Mouse (Mus musculus): ENCODE measurements around the gene Espn. TPM values are rescaled to one million over a fixed set of nuclear protein-coding genes. Genes with fewer than 3 reads are reported as not detected.

Espn gene
- polyA plus RNA-seq, 1 experiment from 2014 or later = not detected

DNA sequence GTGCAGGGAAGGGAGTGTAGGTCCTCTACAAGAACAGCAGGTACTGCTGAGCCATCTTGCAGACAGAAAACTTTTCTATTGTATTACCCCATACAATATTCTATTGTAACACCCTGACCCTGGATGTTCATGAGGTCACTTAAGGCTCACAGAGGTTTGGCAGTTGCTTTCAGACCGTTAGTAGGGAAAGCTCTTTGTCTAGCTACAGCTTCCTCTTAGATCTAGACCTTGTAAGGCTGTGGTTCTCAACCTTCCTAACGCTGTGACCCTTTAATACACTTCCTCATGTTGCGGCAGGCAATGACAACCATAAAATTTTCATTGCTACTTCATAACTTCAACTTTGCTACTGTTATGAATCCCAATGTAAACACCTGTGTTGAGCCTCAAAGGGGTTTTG lies 24.5 kb upstream of the Espn start:
- Histone ChIP-seq H3K9me3 (replicated peaks; ENCODE audit: control insufficient read depth, low read length) (no peaks in the 10 kb centered on the region), H3K27ac (ENCODE audit: low read depth, low read length) (no peak overlapping the region), H3K9ac (ENCODE audit: low read length) (no peak overlapping the region), H3K27me3 (replicated peaks; ENCODE audit: control insufficient read depth, insufficient read depth, low read length) (peaks cover 5% of the 10 kb centered on the region; the same call in 1 of the 2 replicates), H3K4me1 (ENCODE audit: control insufficient read depth, insufficient read depth, low read length) (peaks cover 6% of the 10 kb centered on the region), H3K4me3 (ENCODE audit: low read depth, low read length) (no peak overlapping the region), H3K4me2 (ENCODE audit: low read length) (no peak overlapping the region), H3K36me3 (ENCODE audit: control insufficient read depth, insufficient read depth, low read length) (0 out of 2 replicates have a peak, but pooled peaks cover 3% of the 10 kb centered on the region)
- 71% methylated on average over 3 of the region's 3 CpGs for WGBS
- ATAC-seq = no peak
- no peak for DNase-seq (ENCODE audit: low spot score)

DNA sequence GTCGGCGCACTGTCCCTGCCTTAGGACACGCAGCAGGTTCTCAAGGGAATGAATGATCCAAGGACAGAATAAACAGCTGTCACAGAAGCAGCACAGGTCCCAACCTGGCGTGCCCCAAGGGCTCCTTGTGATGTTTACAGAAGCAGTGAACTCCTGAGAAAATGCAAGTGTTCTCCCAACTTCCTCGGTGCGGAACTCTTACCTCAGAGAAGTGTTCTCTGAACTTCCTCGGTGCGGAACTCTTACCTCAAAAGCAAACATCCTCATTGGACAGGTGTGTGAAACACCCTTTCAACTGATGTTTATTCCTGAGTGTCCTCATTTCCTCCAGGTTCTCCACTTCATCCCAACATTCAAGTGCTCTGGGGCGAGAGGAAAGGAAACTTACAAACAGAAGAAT lies 21.8 kb upstream of the Espn start:
- WGBS = 84% methylated on average over 9 of the region's 9 CpGs
- no peak overlapping the region for H3K4me2 ChIP-seq (ENCODE audit: low read length)
- no peak for DNase-seq (ENCODE audit: low spot score)
- H3K4me1 ChIP-seq (ENCODE audit: control insufficient read depth, insufficient read depth, low read length) = peaks cover 2% of the 10 kb centered on the region; the same call in 1 of the 2 replicates
- no peaks in the 10 kb centered on the region for H3K9me3 ChIP-seq (replicated peaks; ENCODE audit: control insufficient read depth, low read length)
- no peak overlapping the region for H3K27ac ChIP-seq (ENCODE audit: low read depth, low read length)
- H3K9ac ChIP-seq (ENCODE audit: low read length) = no peak overlapping the region
- no peak for ATAC-seq
- H3K27me3 ChIP-seq (replicated peaks; ENCODE audit: control insufficient read depth, insufficient read depth, low read length) = peaks cover 5% of the 10 kb centered on the region; the same call in 1 of the 2 replicates
- H3K36me3 ChIP-seq (ENCODE audit: control insufficient read depth, insufficient read depth, low read length) = no peaks in the 10 kb centered on the region
- H3K4me3 ChIP-seq (ENCODE audit: low read depth, low read length) = no peak overlapping the region

DNA sequence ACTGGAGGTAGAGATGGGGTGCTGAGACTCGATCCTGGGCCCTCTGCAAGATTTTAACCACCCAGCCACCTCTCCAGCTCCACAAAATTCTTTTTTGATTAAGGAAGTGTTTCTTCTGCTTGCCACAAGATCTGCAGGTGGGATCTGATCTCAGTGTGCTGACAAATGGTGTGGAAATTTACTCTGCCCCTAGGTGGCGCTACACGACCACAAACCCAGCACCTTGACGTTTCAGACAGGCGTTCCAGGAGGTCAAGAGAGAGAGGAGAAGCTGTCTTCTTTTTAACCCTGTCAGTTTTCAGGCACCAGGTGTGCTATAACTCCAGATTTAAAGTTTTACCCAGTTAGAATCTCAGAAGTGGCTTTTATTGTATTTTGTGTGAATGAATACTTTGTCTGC lies 20.9 kb upstream of the Espn start:
- Histone ChIP-seq H3K4me1 (ENCODE audit: control insufficient read depth, insufficient read depth, low read length) (0 out of 2 replicates have a peak, but pooled peaks cover 4% of the 10 kb centered on the region), H3K36me3 (ENCODE audit: control insufficient read depth, insufficient read depth, low read length) (no peaks in the 10 kb centered on the region), H3K27ac (ENCODE audit: low read depth, low read length) (no peak overlapping the region), H3K4me2 (ENCODE audit: low read length) (no peak overlapping the region), H3K4me3 (ENCODE audit: low read depth, low read length) (no peak overlapping the region), H3K27me3 (replicated peaks; ENCODE audit: control insufficient read depth, insufficient read depth, low read length) (peaks cover 2% of the 10 kb centered on the region; the same call in 1 of the 2 replicates), H3K9me3 (replicated peaks; ENCODE audit: control insufficient read depth, low read length) (no peaks in the 10 kb centered on the region), H3K9ac (ENCODE audit: low read length) (no peak overlapping the region)
- peak; percentile 80 for DNase-seq (ENCODE audit: low spot score)
- WGBS = 3% methylated on average over 5 of the region's 5 CpGs
- no peak for ATAC-seq

DNA sequence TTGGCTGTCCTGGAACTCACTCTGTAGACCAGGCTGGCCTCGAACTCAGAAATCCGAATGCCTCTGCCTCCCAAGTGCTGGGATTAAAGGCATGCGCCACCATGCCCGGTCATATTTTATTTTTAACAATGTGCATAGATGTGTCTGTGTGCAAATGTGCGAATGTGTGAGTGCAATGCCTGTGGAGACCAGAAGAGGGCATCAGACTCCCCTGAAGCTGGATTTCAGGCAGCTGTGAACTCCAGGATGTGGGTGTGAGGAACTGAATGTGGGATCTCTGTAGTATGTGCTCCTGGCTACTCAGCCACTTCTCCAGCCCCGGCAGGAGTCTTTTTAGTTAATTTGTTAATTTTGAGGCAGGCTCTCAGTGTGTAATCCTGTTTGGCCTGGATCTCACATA lies 19.4 kb upstream of the Espn start:
- ATAC-seq (no peak), DNase-seq (ENCODE audit: low spot score) (no peak)
- 86% methylated on average over 6 of the region's 6 CpGs for WGBS
- no peak overlapping the region for H3K4me3 ChIP-seq (ENCODE audit: low read depth, low read length)
- no peaks in the 10 kb centered on the region for H3K9me3 ChIP-seq (replicated peaks; ENCODE audit: control insufficient read depth, low read length)
- 0 out of 2 replicates have a peak, but pooled peaks cover 2% of the 10 kb centered on the region for H3K4me1 ChIP-seq (ENCODE audit: control insufficient read depth, insufficient read depth, low read length)
- no peak overlapping the region for H3K9ac ChIP-seq (ENCODE audit: low read length)
- no peak overlapping the region for H3K4me2 ChIP-seq (ENCODE audit: low read length)
- H3K27me3 ChIP-seq (replicated peaks; ENCODE audit: control insufficient read depth, insufficient read depth, low read length) = no peaks in the 10 kb centered on the region; the same call in 1 of the 2 replicates
- no peaks in the 10 kb centered on the region for H3K36me3 ChIP-seq (ENCODE audit: control insufficient read depth, insufficient read depth, low read length)
- no peak overlapping the region for H3K27ac ChIP-seq (ENCODE audit: low read depth, low read length)

DNA sequence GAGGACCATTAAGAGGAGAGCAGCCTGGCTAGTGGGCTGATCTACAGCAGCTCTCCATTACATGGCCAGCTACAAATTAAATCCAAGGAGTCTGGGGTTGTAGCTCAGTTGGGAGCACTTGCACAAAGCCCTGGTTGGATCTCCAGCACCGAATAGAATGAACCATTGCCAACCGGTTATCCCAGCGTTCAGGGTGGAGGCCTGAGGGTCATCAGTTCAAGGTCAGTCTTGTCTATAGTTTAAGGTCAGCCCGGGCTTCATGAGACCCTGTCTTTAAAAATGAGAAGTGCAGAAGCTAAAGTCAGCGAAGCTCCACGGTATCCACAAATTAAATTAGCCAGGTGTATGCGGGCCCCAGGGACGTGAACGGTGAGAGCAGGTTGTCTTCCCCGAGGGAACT lies 18.1 kb upstream of the Espn start:
- ATAC-seq (no peak), DNase-seq (ENCODE audit: low spot score) (no peak)
- Histone ChIP-seq H3K9ac (ENCODE audit: low read length) (no peak overlapping the region), H3K36me3 (ENCODE audit: control insufficient read depth, insufficient read depth, low read length) (no peaks in the 10 kb centered on the region), H3K4me1 (ENCODE audit: control insufficient read depth, insufficient read depth, low read length) (0 out of 2 replicates have a peak, but pooled peaks cover 2% of the 10 kb centered on the region), H3K27ac (ENCODE audit: low read depth, low read length) (no peak overlapping the region), H3K4me3 (ENCODE audit: low read depth, low read length) (no peak overlapping the region), H3K9me3 (replicated peaks; ENCODE audit: control insufficient read depth, low read length) (no peaks in the 10 kb centered on the region), H3K4me2 (ENCODE audit: low read length) (no peak overlapping the region), H3K27me3 (replicated peaks; ENCODE audit: control insufficient read depth, insufficient read depth, low read length) (no peaks in the 10 kb centered on the region)
- WGBS = 83% methylated on average over 10 of the region's 10 CpGs

DNA sequence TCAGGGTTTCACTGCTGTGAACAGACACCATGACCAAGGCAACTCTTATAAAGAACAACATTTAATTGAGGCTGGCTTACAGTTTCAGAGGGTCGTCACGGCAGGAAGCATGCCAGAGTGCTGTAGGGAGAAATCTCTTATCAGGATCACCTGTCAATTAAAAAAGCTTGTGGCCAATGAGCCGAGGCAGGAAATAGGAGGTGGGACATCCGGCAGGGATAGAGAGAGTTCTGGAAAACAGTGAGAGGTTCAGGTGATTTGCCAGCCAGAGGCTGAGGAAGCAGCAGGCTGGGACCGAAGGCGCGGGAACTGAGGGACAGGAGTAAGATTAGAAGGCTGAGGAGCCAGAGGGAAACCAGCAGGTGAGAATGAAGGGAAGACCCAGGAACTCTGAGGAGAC lies 16.9 kb upstream of the Espn start:
- H3K4me3 ChIP-seq (ENCODE audit: low read depth, low read length) = no peak overlapping the region
- H3K9me3 ChIP-seq (replicated peaks; ENCODE audit: control insufficient read depth, low read length) = no peaks in the 10 kb centered on the region
- DNase-seq (ENCODE audit: low spot score) (no peak), ATAC-seq (no peak)
- no peaks in the 10 kb centered on the region for H3K36me3 ChIP-seq (ENCODE audit: control insufficient read depth, insufficient read depth, low read length)
- 80% methylated on average over 7 of the region's 7 CpGs for whole genome bisulfite sequencing
- H3K4me2 ChIP-seq (ENCODE audit: low read length) = no peak overlapping the region
- no peak overlapping the region for H3K9ac ChIP-seq (ENCODE audit: low read length)
- no peak overlapping the region for H3K27ac ChIP-seq (ENCODE audit: low read depth, low read length)
- no peaks in the 10 kb centered on the region for H3K27me3 ChIP-seq (replicated peaks; ENCODE audit: control insufficient read depth, insufficient read depth, low read length)
- 0 out of 2 replicates have a peak, but pooled peaks cover 2% of the 10 kb centered on the region for H3K4me1 ChIP-seq (ENCODE audit: control insufficient read depth, insufficient read depth, low read length)

DNA sequence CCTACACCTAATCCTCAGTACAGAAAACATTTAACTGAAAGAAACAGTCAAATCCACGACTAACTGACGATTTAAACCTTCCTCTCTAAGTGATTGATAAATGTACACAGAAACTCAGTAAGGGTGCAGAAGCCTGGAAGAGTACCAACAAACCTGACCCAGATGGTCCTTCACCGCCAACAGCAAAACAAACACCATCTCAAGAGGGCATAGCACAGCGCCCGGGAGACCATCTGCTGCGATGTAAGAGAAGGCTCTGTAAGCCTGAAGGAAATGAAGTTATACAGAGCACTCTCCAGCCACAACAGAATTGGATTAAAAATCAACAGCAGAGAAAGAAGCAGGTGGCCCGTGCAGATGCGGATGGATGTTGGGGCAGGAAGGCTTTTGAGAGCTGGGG lies 15.9 kb upstream of the Espn start:
- peak; percentile 65 for ATAC-seq
- DNase-seq (ENCODE audit: low spot score) = peak; percentile 62

DNA sequence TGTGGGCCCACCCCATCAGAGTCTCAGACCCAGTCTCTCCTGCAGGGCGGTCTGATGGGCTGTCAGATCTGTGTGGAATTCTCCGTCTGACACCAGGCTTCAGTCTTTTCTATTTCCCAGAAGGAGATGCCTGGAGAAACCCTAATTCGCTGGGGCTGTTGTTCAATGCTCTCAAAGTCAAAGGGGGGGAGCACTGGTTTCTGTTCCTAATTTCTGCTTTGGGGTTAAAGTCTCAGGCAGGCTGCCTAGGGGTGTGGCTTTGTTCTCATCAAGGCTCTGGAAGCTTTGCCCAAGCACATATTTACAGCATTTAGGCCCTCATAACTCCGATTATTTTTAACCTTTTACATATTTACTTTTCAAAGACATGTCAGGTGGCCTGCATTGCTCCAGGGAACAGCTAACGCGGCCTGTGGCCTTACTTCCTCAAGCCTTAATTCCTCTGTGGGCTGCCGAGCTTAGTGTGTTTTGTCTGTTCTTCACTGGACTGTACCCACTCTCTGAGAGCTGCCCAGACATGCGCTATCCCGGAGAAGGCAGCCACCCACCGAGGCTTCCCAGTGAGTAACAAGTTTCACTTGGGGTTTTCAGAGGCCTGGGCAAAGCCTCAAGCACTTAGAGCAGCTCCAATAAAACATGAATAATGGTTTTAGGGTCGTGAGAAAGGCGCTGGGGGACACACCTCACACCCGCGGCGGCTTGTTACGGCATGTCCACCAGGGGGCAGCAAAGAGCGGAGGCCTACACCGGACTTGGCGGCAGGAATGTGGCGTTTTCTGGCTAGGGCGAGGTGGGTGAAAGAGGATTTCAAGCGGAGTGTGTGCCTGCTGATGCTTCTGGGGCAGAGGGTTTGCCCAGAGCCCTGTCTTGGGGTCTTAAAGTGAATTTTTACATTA lies 13.1 kb upstream of the Espn start:
- H3K4me1 ChIP-seq (ENCODE audit: control insufficient read depth, insufficient read depth, low read length) = 0 out of 2 replicates have a peak, but pooled peaks cover 2% of the 10 kb centered on the region
- H3K36me3 ChIP-seq (ENCODE audit: control insufficient read depth, insufficient read depth, low read length) = no peaks in the 10 kb centered on the region
- no peak overlapping the region for H3K27ac ChIP-seq (ENCODE audit: low read depth, low read length)
- H3K4me2 ChIP-seq (ENCODE audit: low read length) = no peak overlapping the region
- DNase-seq (ENCODE audit: low spot score) (peak; percentile 42), ATAC-seq (no peak)
- no peaks in the 10 kb centered on the region for H3K9me3 ChIP-seq (replicated peaks; ENCODE audit: control insufficient read depth, low read length)
- H3K9ac ChIP-seq (ENCODE audit: low read length) = no peak overlapping the region
- peaks cover 24% of the 10 kb centered on the region for H3K27me3 ChIP-seq (replicated peaks; ENCODE audit: control insufficient read depth, insufficient read depth, low read length)
- WGBS = 24% methylated on average over 22 of the region's 22 CpGs
- no peak overlapping the region for H3K4me3 ChIP-seq (ENCODE audit: low read depth, low read length)

More for the DNA sequence above, 15.9 kb upstream of the Espn start:
- Histone ChIP-seq H3K36me3 (ENCODE audit: control insufficient read depth, insufficient read depth, low read length) (no peaks in the 10 kb centered on the region), H3K4me3 (ENCODE audit: low read depth, low read length) (no peak overlapping the region), H3K27me3 (replicated peaks; ENCODE audit: control insufficient read depth, insufficient read depth, low read length) (0 out of 2 replicates have a peak, but pooled peaks cover under 1% of the 10 kb centered on the region), H3K27ac (ENCODE audit: low read depth, low read length) (peak overlapping the region; percentile 21; the same call in 1 of the 2 replicates), H3K4me2 (ENCODE audit: low read length) (no peak overlapping the region), H3K9ac (ENCODE audit: low read length) (no peak overlapping the region), H3K9me3 (replicated peaks; ENCODE audit: control insufficient read depth, low read length) (no peaks in the 10 kb centered on the region), H3K4me1 (ENCODE audit: control insufficient read depth, insufficient read depth, low read length) (0 out of 2 replicates have a peak, but pooled peaks cover 2% of the 10 kb centered on the region)
- 41% methylated on average over 8 of the region's 8 CpGs for WGBS

DNA sequence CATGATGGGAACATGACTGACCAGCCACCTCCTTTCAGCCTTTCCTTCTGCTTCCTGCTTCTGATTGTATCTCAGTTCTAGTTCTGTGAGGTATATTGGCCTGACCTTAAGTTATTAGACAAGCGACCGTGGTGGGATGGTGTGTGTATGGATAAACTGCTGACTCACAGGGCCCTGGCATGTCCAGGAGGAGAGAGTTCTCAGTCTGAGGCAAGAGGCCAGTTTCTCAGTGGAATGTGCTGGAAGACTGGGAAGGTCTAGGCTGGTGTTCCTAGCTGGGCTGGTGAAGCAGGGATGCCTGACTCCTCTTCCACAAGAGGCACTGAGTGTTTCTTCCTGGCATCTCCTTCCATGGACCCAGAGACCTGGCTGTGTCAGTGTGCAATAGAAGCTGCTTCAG lies 10.6 kb upstream of the Espn start:
- ATAC-seq (no peak), DNase-seq (ENCODE audit: low spot score) (no peak)
- no peak overlapping the region for H3K9ac ChIP-seq (ENCODE audit: low read length)
- H3K9me3 ChIP-seq (replicated peaks; ENCODE audit: control insufficient read depth, low read length) = no peaks in the 10 kb centered on the region
- H3K36me3 ChIP-seq (ENCODE audit: control insufficient read depth, insufficient read depth, low read length) = no peaks in the 10 kb centered on the region
- peaks cover 4% of the 10 kb centered on the region; the same call in 1 of the 2 replicates for H3K4me1 ChIP-seq (ENCODE audit: control insufficient read depth, insufficient read depth, low read length)
- 95% methylated on average over 2 of the region's 2 CpGs for WGBS
- H3K4me2 ChIP-seq (ENCODE audit: low read length) = no peak overlapping the region
- no peak overlapping the region for H3K4me3 ChIP-seq (ENCODE audit: low read depth, low read length)
- peaks cover 49% of the 10 kb centered on the region for H3K27me3 ChIP-seq (replicated peaks; ENCODE audit: control insufficient read depth, insufficient read depth, low read length)
- no peak overlapping the region for H3K27ac ChIP-seq (ENCODE audit: low read depth, low read length)

Measured in forebrain, embryonic 14.5 days (tissue).